Mouse (Mus musculus): ENCODE data around the gene Gm49510.

Gene Gm49510

DNA sequence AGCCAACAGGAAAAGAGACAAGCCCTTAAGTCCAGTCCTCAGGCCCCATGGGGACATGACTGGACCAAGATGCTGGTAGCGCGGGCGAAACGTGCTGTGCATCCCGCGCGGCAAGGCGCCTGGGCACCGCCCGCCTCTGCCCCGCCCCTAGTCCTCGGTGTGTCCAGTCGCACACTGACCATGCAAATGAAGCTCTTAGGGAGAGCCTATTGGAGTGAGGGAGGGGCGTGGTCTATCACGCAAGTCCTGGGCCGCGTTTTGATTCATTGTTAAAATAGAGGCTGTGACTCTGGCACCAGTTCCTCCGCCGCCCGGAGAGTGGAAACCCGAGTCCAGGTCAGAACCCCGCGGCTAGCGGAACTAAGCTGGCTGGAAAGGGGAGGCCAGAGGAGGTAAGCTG is 48.2 kb downstream of the Gm49510 start, which contains the start of gene Triobp:
Gene Triobp, plus strand, starts transcription at position 68 of the 400 bp plus-strand sequence.
- DNase-seq (ENCODE audit: low spot score): peak; percentile 63

DNA sequence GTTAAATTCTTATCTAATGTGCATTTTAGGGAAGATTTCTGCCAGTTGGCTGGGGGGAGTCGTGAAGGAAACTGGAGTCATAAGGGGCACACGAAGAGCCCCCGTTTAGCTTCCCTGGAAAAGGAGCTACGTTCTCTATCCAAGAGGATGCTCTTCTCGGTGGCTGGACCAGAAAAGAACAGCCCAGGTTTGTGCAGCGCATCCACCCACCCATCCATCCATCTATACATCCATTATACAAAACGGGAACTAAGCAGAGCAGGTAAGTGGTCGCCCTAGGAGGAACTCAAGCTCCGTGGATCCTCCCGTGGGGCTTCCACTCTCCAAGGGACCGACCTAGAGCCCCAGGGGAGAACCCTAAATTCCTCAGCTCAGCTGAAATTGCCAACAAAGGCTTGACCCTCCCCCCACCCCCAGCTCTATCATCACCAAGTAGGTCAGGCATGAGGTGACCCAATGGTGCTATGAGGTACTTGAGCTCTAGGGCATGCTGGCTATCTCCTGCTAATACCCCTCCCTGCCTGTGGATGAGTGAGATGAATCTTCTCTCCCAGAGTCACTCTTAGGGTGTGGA is 48.8 kb downstream of the Gm49510 start:
- DNase-seq (ENCODE audit: low spot score): no peak

DNA sequence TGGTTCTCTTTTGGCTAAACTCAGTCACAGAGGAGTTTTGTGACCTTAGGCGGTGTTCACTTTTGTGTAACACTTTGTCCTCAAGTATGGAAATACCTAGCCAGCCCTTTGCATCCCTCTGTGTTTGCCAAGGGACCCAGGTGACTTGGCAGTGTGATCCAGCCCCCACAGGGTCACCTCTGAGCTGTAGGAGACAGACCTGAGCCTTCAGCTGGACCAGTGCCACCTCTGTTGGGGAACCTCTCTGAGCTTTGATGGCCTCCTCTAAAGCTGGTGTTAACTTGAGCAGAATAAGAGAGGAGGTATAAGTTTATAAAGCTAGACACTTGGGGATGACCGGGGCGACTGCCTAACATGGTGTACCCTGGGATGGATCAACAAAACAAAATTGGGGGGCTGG is 49.4 kb downstream of the Gm49510 start:
- no peak for DNase-seq (ENCODE audit: low spot score)

DNA sequence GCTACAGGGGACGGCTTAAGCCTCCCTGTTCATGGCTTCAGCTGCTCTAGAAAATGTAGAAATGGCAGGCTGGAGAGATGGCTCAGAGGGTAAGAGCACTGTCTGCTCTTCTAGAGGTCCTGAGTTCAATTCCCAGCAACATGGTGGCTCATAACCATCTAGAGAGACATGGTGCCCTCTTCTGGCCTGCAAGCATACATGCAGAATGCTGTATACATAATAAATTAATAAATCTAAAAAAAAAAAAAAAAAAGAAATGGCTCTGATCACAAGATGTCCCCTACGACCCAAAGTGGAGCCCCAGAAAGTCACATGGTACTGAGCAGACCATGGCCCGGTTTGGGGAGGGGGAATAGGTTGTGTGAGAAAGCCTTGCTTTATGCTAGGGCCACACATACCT is 56.2 kb downstream of the Gm49510 start:
- DNase-seq (ENCODE audit: low spot score): no peak

DNA sequence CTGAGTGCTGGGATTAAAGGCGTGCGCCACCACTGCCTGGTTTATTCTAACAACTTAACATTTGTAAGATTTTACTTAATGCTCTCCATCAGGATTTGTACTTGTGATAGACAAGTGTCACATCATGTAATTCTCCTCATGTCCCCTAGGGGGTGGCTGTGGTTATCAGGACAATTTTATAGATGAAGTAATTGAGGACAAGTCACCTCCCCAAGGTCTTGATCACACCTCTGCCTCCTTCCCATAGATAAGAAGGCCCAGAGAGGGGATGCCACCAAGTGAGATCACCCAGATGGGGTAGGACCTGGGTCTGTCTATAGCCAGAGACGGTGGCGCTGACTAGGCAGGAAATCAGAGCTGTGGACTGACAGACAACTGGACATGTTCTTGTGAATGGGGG is 56.9 kb downstream of the Gm49510 start:
- no peak for DNase-seq (ENCODE audit: low spot score)

DNA sequence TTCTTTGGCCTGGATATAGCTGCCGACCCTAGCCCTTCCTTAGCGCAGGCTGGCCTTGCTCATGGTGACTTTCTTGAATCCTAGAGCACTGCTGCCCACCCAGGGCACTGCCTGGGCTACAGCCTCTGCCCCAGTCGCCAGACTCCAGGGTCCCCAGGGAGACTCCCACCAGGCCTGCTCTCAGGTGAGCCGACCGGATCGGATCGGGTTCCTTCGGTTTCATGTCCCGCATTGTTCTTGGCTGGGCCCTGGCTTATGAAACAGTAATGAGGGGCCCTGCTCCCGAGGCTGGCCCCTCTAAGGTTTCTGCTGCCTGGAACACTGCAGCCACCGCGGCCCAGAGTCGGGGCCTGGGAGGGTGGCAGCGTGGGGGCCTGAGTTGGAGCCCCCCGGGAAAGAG is 57.6 kb downstream of the Gm49510 start:
- DNase-seq (ENCODE audit: low spot score): no peak

DNA sequence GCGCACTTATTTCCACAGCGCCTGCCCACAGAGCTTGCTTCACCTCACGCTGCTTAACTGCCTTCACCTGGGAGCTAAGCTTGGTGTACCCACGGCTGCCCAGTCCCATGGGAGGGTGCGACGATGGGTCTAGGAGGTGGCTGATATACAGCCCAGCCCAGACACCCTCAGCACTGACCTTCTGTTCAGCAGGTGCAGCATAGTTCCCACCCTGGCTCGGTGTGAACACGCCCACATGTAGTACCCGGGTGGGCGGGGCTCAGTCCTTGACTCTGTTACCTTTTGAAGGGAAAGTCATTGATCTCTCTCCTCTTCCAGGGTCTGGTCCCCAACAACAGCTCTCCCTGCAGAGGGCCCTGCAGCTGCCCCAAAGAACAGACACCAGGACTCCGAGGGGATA is 60.1 kb downstream of the Gm49510 start:
- DNase-seq (ENCODE audit: low spot score): no peak

DNA sequence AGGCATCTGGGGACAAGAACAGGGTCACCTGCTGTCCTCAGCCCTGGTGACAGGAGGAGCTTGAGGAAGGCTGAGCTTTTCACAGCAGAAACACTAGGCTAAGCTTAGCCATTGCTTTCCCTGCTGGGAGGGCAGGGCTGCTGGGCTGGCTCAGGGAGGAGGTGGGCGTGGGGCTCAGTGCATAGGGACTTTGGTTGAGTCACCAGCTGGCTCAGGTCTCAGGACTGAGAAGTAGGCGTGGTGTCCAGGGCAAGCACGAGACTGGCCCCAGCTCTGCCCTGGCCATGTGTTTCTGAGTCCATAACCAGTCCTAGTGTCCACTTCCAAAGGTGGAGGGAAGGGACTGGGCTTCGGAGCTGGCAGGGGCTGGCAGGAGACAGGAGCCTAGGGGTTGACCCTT is 60.6 kb downstream of the Gm49510 start:
- no peak for DNase-seq (ENCODE audit: low spot score)

DNA sequence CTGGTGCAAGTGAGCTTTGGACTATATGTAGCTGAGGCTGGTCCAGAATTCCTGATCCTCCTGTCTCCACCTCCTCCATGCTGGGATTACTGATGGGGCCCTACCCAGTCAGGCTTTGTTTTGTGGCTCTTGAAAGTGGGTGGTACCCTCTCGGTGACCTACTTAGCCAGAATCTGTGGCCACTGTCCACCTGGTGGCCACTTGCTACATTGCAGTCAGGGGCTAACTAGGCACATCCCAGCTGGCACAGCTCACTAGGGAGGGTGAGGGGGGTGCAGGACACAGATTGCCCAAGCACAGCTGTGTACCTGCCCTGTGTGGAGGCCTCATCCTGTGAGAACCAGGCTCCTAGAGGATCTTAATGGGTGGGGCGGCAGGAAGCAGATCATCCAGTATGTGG is 63.4 kb downstream of the Gm49510 start:
- DNase-seq (ENCODE audit: low spot score): peak; percentile 62

All from ovary, postnatal 14 days (tissue).